Mouse (Mus musculus): ENCODE results near the gene Gab3.
A peak's percentile ranks its signal among the peaks of the same experiment; 100 is the strongest.

GRCm38 (mm10) chrX:75095369-75096162, 10.3 kb upstream of the Gab3 start, which contains the start of gene Dkc1:
- TF ChIP-seq POLR2A (IDR thresholded peaks at IDR 0.05; ENCODE audit: insufficient read depth, low read depth, low read length) (peak; percentile 74), CTCF (IDR thresholded peaks at IDR 0.05) (no peak)
